Mouse (Mus musculus) olfactory bulb, adult 2 months (tissue): ENCODE results near the gene Krtap29-1. TPM values are rescaled to one million over a fixed set of nuclear protein-coding genes. Genes with fewer than 3 reads are reported as not detected.

Experiments used
- H3K27ac ChIP-seq: fragments of 200-500 bp; 2 replicates; pipeline ENCODE4 v1.5.1; 2012; ENCODE audit warnings: low read depth, low read length; ENCODE audit not compliant: insufficient read depth
- H3K4me1 ChIP-seq: fragments of 200-500 bp; 2 replicates; pipeline ENCODE4 v1.6.1; 2012; ENCODE audit warnings: low read length; ENCODE audit not compliant: control insufficient read depth, insufficient read depth
- H3K4me3 ChIP-seq: fragments of 200-500 bp; 2 replicates; pipeline ENCODE4 v1.5.1; 2012; ENCODE audit warnings: mild to moderate bottlenecking, low read depth, low read length, moderate library complexity; ENCODE audit not compliant: insufficient read depth
- CTCF ChIP-seq: fragments of 200-500 bp; IDR thresholded peaks from 2 replicates; pipeline ENCODE4 v1.5.1; 2012; ENCODE audit warnings: low read depth, mild to moderate bottlenecking, low read length, moderate library complexity; ENCODE audit not compliant: insufficient read depth
- POLR2A ChIP-seq: fragments of 200-500 bp; IDR thresholded peaks from 2 replicates; pipeline ENCODE4 v1.6.1; 2012; ENCODE audit warnings: mild to moderate bottlenecking, low read depth, low read length, moderate library complexity; ENCODE audit not compliant: insufficient read depth
- WGBS: fragments of 180-500 bp; shearing (Covaris S2); methylation state at CpG from one replicate; pipeline ENCODE4 v1.1.7; 2018; 5-methylcytosine and 5-hydroxymethylcytosine counted together
- polyA plus RNA-seq: library from polyadenylated mRNA; stranded (reverse); fragments of >200 nt; gene quantifications from 2 replicates; pipeline ENCODE4 v1.2.4, GENCODE M21; 2012; ENCODE audit warnings: low replicate concordance; ENCODE audit not compliant: missing spikeins, insufficient read depth, insufficient read length

Gene Krtap29-1
- polyA plus RNA-seq, 1 experiment: not detected

- Histone ChIP-seq H3K4me1 (peaks cover 12% of the 10 kb centered on the region), H3K4me3 (no peak overlapping the region), H3K27ac (no peak overlapping the region)
- TF ChIP-seq CTCF (no peak), POLR2A (no peak)
- 95% methylated on average over 1 of the region's 1 CpGs for whole genome bisulfite sequencing
These were observed 4.6 kb upstream of the Krtap29-1 start for GRCm38 (mm10) chr11:99983442-99983841.

GRCm38 (mm10) chr11:99982731-99983130, 3.9 kb upstream of the Krtap29-1 start:
- Histone ChIP-seq H3K27ac (no peak overlapping the region), H3K4me3 (no peak overlapping the region), H3K4me1 (peaks cover 12% of the 10 kb centered on the region)
- WGBS: 88% methylated on average over 9 of the region's 9 CpGs
- no peak for TF ChIP-seq POLR2A
- no peak for TF ChIP-seq CTCF

GRCm38 (mm10) chr11:99965961-99966360, 12.9 kb downstream of the Krtap29-1 start:
- WGBS: 80% methylated on average over 2 of the region's 2 CpGs

GRCm38 (mm10) chr11:99964213-99964612, 14.6 kb downstream of the Krtap29-1 start:
- TF ChIP-seq POLR2A: no peak
- TF ChIP-seq CTCF: no peak
- no peak overlapping the region for H3K4me3 ChIP-seq
- 57% methylated on average over 6 of the region's 6 CpGs for WGBS
- H3K4me1 ChIP-seq: no peaks in the 10 kb centered on the region
- no peak overlapping the region for H3K27ac ChIP-seq

More at GRCm38 (mm10) chr11:99965961-99966360, 12.9 kb downstream of the Krtap29-1 start:
- no peaks in the 10 kb centered on the region for H3K4me1 ChIP-seq
- H3K27ac ChIP-seq: no peak overlapping the region
- no peak overlapping the region for H3K4me3 ChIP-seq
- no peak for TF ChIP-seq CTCF
- no peak for TF ChIP-seq POLR2A

- no peak for TF ChIP-seq POLR2A
- TF ChIP-seq CTCF: no peak
- 99% methylated on average over 2 of the region's 2 CpGs for WGBS
- H3K27ac ChIP-seq: no peak within 1 kb of the TSS
- H3K4me3 ChIP-seq: no peak within 1 kb of the TSS
- no peaks in the 10 kb centered on the region for H3K4me1 ChIP-seq
These were observed 30.7 kb downstream of the Krtap29-1 start, which contains the start of gene Krtap9-5 for GRCm38 (mm10) chr11:99948175-99948574. TSS of gene Krtap9-5 (plus strand) at chr11:99948475.

GRCm38 (mm10) chr11:99937751-99938264, 41.0 kb downstream of the Krtap29-1 start:
- Histone ChIP-seq H3K27ac (no peak overlapping the region), H3K4me3 (no peak overlapping the region), H3K4me1 (no peaks in the 10 kb centered on the region)
- WGBS: 84% methylated on average over 9 of the region's 9 CpGs
- no peak for TF ChIP-seq POLR2A
- TF ChIP-seq CTCF: no peak

- no peaks in the 10 kb centered on the region for H3K4me1 ChIP-seq
These were observed 42.9 kb downstream of the Krtap29-1 start, which contains the start of gene Krtap31-2 for GRCm38 (mm10) chr11:99935991-99936390. TSS of gene Krtap31-2 (plus strand) at chr11:99936291.

More at GRCm38 (mm10) chr11:99935991-99936390, 42.9 kb downstream of the Krtap29-1 start, which contains the start of gene Krtap31-2:
- Histone ChIP-seq H3K4me3 (no peak within 1 kb of the TSS), H3K27ac (no peak within 1 kb of the TSS)
- WGBS: 90% methylated on average over 1 of the region's 1 CpGs
- no peak for TF ChIP-seq CTCF
- TF ChIP-seq POLR2A: no peak

Other genes starting within 250 kb of the Krtap29-1 start
- not detected in 2 replicates for gene Gm14180, start 244.8 kb downstream of the Krtap29-1 start, polyA plus RNA-seq
- not detected in 2 replicates for gene Gm11595, start 206.1 kb downstream of the Krtap29-1 start, polyA plus RNA-seq
- not detected in 2 replicates for gene Krtap4-8, start 198.3 kb downstream of the Krtap29-1 start, polyA plus RNA-seq
- gene Krtap4-9, start 193.9 kb downstream of the Krtap29-1 start, polyA plus RNA-seq: not detected in 2 replicates
- not detected in 2 replicates for gene Gm11596, start 185.6 kb downstream of the Krtap29-1 start, polyA plus RNA-seq
- not detected in 2 replicates for gene Gm11569, start 180.1 kb downstream of the Krtap29-1 start, polyA plus RNA-seq
- not detected in 2 replicates for gene Gm11554, start 174.6 kb downstream of the Krtap29-1 start, polyA plus RNA-seq
- gene Krtap4-13, start 169.2 kb downstream of the Krtap29-1 start, polyA plus RNA-seq: not detected in 2 replicates
- not detected in 2 replicates for gene Gm11564, start 163.4 kb downstream of the Krtap29-1 start, polyA plus RNA-seq
- gene 2300003K06Rik, start 141.0 kb downstream of the Krtap29-1 start, polyA plus RNA-seq: not detected in 2 replicates
- gene Krtap4-16, start 127.4 kb downstream of the Krtap29-1 start, polyA plus RNA-seq: not detected in 2 replicates
- gene Gm11568, start 121.1 kb downstream of the Krtap29-1 start, polyA plus RNA-seq: not detected in 2 replicates
- gene Gm11559, start 114.6 kb downstream of the Krtap29-1 start, polyA plus RNA-seq: not detected in 2 replicates
- gene Krtap9-1, start 105.7 kb downstream of the Krtap29-1 start, polyA plus RNA-seq: not detected in 2 replicates
- not detected in 2 replicates for gene Gm11567, start 99.9 kb downstream of the Krtap29-1 start, polyA plus RNA-seq
- not detected in 2 replicates for gene Krtap31-1, start 71.1 kb downstream of the Krtap29-1 start, polyA plus RNA-seq
- gene Gm11565, start 64.3 kb downstream of the Krtap29-1 start, polyA plus RNA-seq: not detected in 2 replicates
- gene Krtap31-2, start 42.8 kb downstream of the Krtap29-1 start, polyA plus RNA-seq: not detected in 2 replicates
- gene Krtap9-5, start 30.6 kb downstream of the Krtap29-1 start, polyA plus RNA-seq: not detected in 2 replicates
- not detected in 2 replicates for gene Krtap16-1, start 7.5 kb upstream of the Krtap29-1 start, polyA plus RNA-seq
- gene Krtap17-1, start 14.9 kb upstream of the Krtap29-1 start, polyA plus RNA-seq: not detected in 2 replicates
- gene Krt33a, start 37.2 kb upstream of the Krtap29-1 start, polyA plus RNA-seq: not detected in 2 replicates
- not detected in 2 replicates for gene Krt33b, start 50.8 kb upstream of the Krtap29-1 start, polyA plus RNA-seq
- not detected in 2 replicates for gene Krt34, start 62.5 kb upstream of the Krtap29-1 start, polyA plus RNA-seq
- gene Krt31, start 71.5 kb upstream of the Krtap29-1 start, polyA plus RNA-seq: not detected in 2 replicates
- not detected in 2 replicates for gene Krt32, start 109.2 kb upstream of the Krtap29-1 start, polyA plus RNA-seq
- not detected in 2 replicates for gene Krt35, start 117.2 kb upstream of the Krtap29-1 start, polyA plus RNA-seq
- gene Krt36, start 126.6 kb upstream of the Krtap29-1 start, polyA plus RNA-seq: not detected in 2 replicates
- not detected in 2 replicates for gene Krt13, start 142.5 kb upstream of the Krtap29-1 start, polyA plus RNA-seq
- not detected in 2 replicates for gene Krt15, start 156.9 kb upstream of the Krtap29-1 start, polyA plus RNA-seq
- not detected in 2 replicates for gene Krt19, start 169.6 kb upstream of the Krtap29-1 start, polyA plus RNA-seq
- not detected in 2 replicates for gene Krt9, start 214.2 kb upstream of the Krtap29-1 start, polyA plus RNA-seq
- gene Krt14, start 228.5 kb upstream of the Krtap29-1 start, polyA plus RNA-seq: not detected in 2 replicates